Comparison of ENCODE assay signal across 24 mouse cellular contexts in the genomic region with DNA sequence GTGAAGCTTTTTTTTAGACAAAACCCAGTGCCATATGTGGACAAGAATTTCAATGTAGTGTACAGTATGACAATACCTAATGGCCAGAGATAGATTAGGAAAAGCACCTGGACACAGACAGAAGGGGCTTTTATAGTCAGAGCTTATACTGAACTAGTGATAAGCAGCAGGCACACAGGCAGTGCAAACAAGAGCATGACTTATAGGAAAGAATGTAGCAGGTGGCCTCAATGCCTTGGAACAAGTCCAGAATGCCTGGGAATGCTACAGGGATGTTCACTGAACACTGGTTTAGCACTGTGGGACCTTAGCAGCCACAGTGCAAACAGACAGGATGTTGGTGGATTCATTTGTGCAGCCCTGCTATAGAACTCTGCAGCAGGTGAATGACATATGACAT. TPM values are rescaled to one million over a fixed set of nuclear protein-coding genes. Genes with fewer than 3 reads are reported as not detected.
DNase-seq lines count a peak whose midpoint lies in the region; ATAC-seq and TF ChIP-seq lines count a peak whose summit lies in the region.
"Had no signal": no experiment of that assay in that cellular context is flagged by ENCODE, and none has a peak within 500 bp of the region (broad histone marks: within the 10 kb centered on the region; RNA-seq: fewer than 3 reads in every experiment).

No protein-coding gene starts in this region.

- H3K27me3 ChIP-seq in heart, embryonic 13.5 days (replicated peaks): no peaks in the 10 kb centered on the region
- H3K27me3 ChIP-seq in intestine, embryonic 15.5 days (replicated peaks): no peaks in the 10 kb centered on the region
- no peaks in the 10 kb centered on the region for H3K27me3 ChIP-seq in intestine, postnatal 0 days (replicated peaks; ENCODE audit: control insufficient read depth, insufficient read depth, low read length)
- no peaks in the 10 kb centered on the region for H3K27me3 ChIP-seq in stomach, embryonic 14.5 days (ENCODE audit: control insufficient read depth, insufficient read depth, low read length)
- H3K27me3 ChIP-seq: hindbrain, embryonic 12.5 days; kidney, embryonic 15.5 days; limb, embryonic 13.5 days; liver, embryonic 15.5 days; midbrain, embryonic 13.5 days; neural tube, embryonic 13.5 days; Patski had no signal

- 0 out of 2 replicates have a peak, but pooled peaks cover 4% of the 10 kb centered on the region for H3K9me3 ChIP-seq in heart, embryonic 13.5 days
- no peaks in the 10 kb centered on the region for H3K9me3 ChIP-seq in intestine, embryonic 15.5 days
- H3K9me3 ChIP-seq in intestine, postnatal 0 days (ENCODE audit: control insufficient read depth): no peaks in the 10 kb centered on the region
- H3K9me3 ChIP-seq in stomach, embryonic 14.5 days (ENCODE audit: control insufficient read depth, low read depth, low read length): no peaks in the 10 kb centered on the region
- H3K9me3 ChIP-seq: forebrain, embryonic 10.5 days; hindbrain, embryonic 12.5 days; kidney, embryonic 15.5 days; limb, embryonic 13.5 days; liver, embryonic 15.5 days; midbrain, embryonic 13.5 days; neural tube, embryonic 13.5 days had no signal

- peaks cover 10% of the 10 kb centered on the region for H3K4me1 ChIP-seq in heart, embryonic 13.5 days
- H3K4me1 ChIP-seq in intestine, embryonic 15.5 days (replicated peaks): no peaks in the 10 kb centered on the region
- no peaks in the 10 kb centered on the region for H3K4me1 ChIP-seq in intestine, postnatal 0 days (replicated peaks; ENCODE audit: control insufficient read depth, insufficient read depth, low read length)
- no peaks in the 10 kb centered on the region for H3K4me1 ChIP-seq in stomach, embryonic 14.5 days (ENCODE audit: control insufficient read depth, insufficient read depth, low read length)
- H3K4me1 ChIP-seq: forebrain, embryonic 10.5 days; hindbrain, embryonic 12.5 days; kidney, embryonic 15.5 days; limb, embryonic 13.5 days; liver, embryonic 15.5 days; midbrain, embryonic 13.5 days; neural tube, embryonic 13.5 days had no signal

- intact Hi-C loops in heart, postnatal 36 days (cut with DNase I): no loop called here
- intact Hi-C loops in left cerebral cortex, adult 2 months (cut with DNase I): loop anchor here (10.0 kb wide), 1 partner anchor 1728 kb away; no protein-coding TSS in a partner anchor

- no peak overlapping the region for H3K4me2 ChIP-seq in heart, embryonic 13.5 days
- no peak overlapping the region for H3K4me2 ChIP-seq in intestine, embryonic 15.5 days (replicated peaks)
- no peak overlapping the region for H3K4me2 ChIP-seq in intestine, postnatal 0 days (replicated peaks; ENCODE audit: low read depth)
- no peak overlapping the region for H3K4me2 ChIP-seq in stomach, embryonic 14.5 days (replicated peaks; ENCODE audit: low read depth, low read length)
- H3K4me2 ChIP-seq: hindbrain, embryonic 12.5 days; kidney, embryonic 15.5 days; limb, embryonic 13.5 days; liver, embryonic 15.5 days; midbrain, embryonic 13.5 days; neural tube, embryonic 13.5 days had no signal

- no peak for TF ChIP-seq CTCF in intestine, postnatal 0 days (IDR thresholded peaks at IDR 0.05; ENCODE audit: low read depth)
- no peak for TF ChIP-seq CTCF in left cerebral cortex, adult 2 months (IDR thresholded peaks at IDR 0.05)

- no peak overlapping the region for H3K4me3 ChIP-seq in heart, embryonic 13.5 days
- no peak overlapping the region for H3K4me3 ChIP-seq in intestine, embryonic 15.5 days (replicated peaks)
- no peak overlapping the region for H3K4me3 ChIP-seq in intestine, postnatal 0 days (ENCODE audit: low read depth, low read length)
- H3K4me3 ChIP-seq in stomach, embryonic 14.5 days (ENCODE audit: low read depth, low read length): no peak overlapping the region
- no peak overlapping the region for H3K4me3 ChIP-seq in left cerebral cortex, adult 2 months
- H3K4me3 ChIP-seq: forebrain, embryonic 10.5 days; gastrocnemius, adult 2 months; hindbrain, embryonic 12.5 days; kidney, embryonic 15.5 days; limb, embryonic 13.5 days; liver, embryonic 15.5 days; midbrain, embryonic 13.5 days; neural tube, embryonic 13.5 days had no signal

- peaks cover 98% of the 10 kb centered on the region for H3K36me3 ChIP-seq in heart, embryonic 13.5 days
- peaks cover 30% of the 10 kb centered on the region for H3K36me3 ChIP-seq in intestine, embryonic 15.5 days
- H3K36me3 ChIP-seq in intestine, postnatal 0 days (ENCODE audit: control insufficient read depth, insufficient read depth): peaks cover 73% of the 10 kb centered on the region
- peaks cover 57% of the 10 kb centered on the region for H3K36me3 ChIP-seq in stomach, embryonic 14.5 days (ENCODE audit: control insufficient read depth, insufficient read depth, low read length)

- ATAC-seq in heart, embryonic 13.5 days (ENCODE audit: extremely low read depth, insufficient number of reproducible peaks, low FRiP score, low TSS enrichment): no peak
- ATAC-seq in intestine, embryonic 15.5 days: peak; percentile 63
- ATAC-seq in intestine, postnatal 0 days: no peak
- peak; percentile 61; the same call in 1 of the 2 replicates for ATAC-seq in stomach, embryonic 14.5 days (ENCODE audit: insufficient number of reproducible peaks, insufficient read depth, low FRiP score, low read depth)
- ATAC-seq: inflammation-experienced regulatory T-cells, adult 6 months; lung, postnatal 0 days; midbrain, embryonic 13.5 days; Patski had no signal

- H3K9ac ChIP-seq in heart, embryonic 13.5 days: no peak overlapping the region
- no peak overlapping the region for H3K9ac ChIP-seq in intestine, embryonic 15.5 days
- H3K9ac ChIP-seq in intestine, postnatal 0 days (ENCODE audit: low read depth, low read length): no peak overlapping the region
- no peak overlapping the region for H3K9ac ChIP-seq in stomach, embryonic 14.5 days (replicated peaks; ENCODE audit: low read depth, low read length)
- H3K9ac ChIP-seq: hindbrain, embryonic 12.5 days; kidney, embryonic 15.5 days; limb, embryonic 13.5 days; liver, embryonic 15.5 days; midbrain, embryonic 13.5 days; neural tube, embryonic 13.5 days had no signal

- DNase-seq in cerebellum, adult 11-12 months: peak; percentile 10
- DNase-seq in cerebellum, adult 8-10 months: no peak
- DNase-seq in heart, postnatal 36 days: no peak
- no peak for DNase-seq in left cerebral cortex, adult 2 months (ENCODE audit: extremely low spot score in 1 of 2, low spot score in 2 of 2)
- DNase-seq: adrenal gland, postnatal 14 days; embryo, embryonic 11 days; gastrocnemius, adult 2 months; kidney, postnatal 4 days; layer of hippocampus, adult 9-11 months; thymus, adult 2 months had no signal

- H3K27ac ChIP-seq in heart, embryonic 13.5 days (replicated peaks): peak overlapping the region; percentile 58
- no peak overlapping the region for H3K27ac ChIP-seq in intestine, embryonic 15.5 days
- no peak overlapping the region for H3K27ac ChIP-seq in intestine, postnatal 0 days (ENCODE audit: low read depth, low read length)
- H3K27ac ChIP-seq in stomach, embryonic 14.5 days (ENCODE audit: low read length): no peak overlapping the region
- no peak overlapping the region for H3K27ac ChIP-seq in left cerebral cortex, adult 2 months
- H3K27ac ChIP-seq: forebrain, embryonic 10.5 days; gastrocnemius, adult 2 months; hindbrain, embryonic 12.5 days; kidney, embryonic 15.5 days; limb, embryonic 13.5 days; liver, embryonic 15.5 days; midbrain, embryonic 13.5 days; neural tube, embryonic 13.5 days had no signal

RNA-seq across cellular contexts. Expression of gene Sec23ip, which starts 22.0 kb away (rescaled TPM):
- polyA plus RNA-seq in heart, embryonic 13.5 days (2015; fragmentation: Nextera tagmentation; extraction: Ambion mirVana): 30.7 and 31.4 TPM in 2 replicates
- 10 to 100 TPM; 27.3 to 29.0 TPM for total RNA-seq in heart, postnatal 36 days (2021)
- 29.9 and 31.6 TPM in 2 replicates for polyA plus RNA-seq in intestine, embryonic 15.5 days (2015; fragmentation: Nextera tagmentation; extraction: Ambion mirVana)
- 15.3 and 17.2 TPM in 2 replicates for polyA plus RNA-seq in intestine, postnatal 0 days (2015; fragmentation: Nextera tagmentation; extraction: Ambion mirVana)
- polyA plus RNA-seq in stomach, embryonic 14.5 days (2014; fragmentation: Nextera tagmentation; extraction: Ambion mirVana): 32.2 and 33.5 TPM in 2 replicates
- total RNA-seq in left cerebral cortex, adult 2 months (2021): 10 to 100 TPM; 44.6 to 46.1 TPM

RNA-seq across cellular contexts. Expression of gene Mcmbp, which starts 26.4 kb away (rescaled TPM):
- polyA plus RNA-seq in heart, embryonic 13.5 days (2015; fragmentation: Nextera tagmentation; extraction: Ambion mirVana): 37.7 and 39.8 TPM in 2 replicates
- 10 to 100 TPM; 21.5 to 26.0 TPM for total RNA-seq in heart, postnatal 36 days (2021)
- 53.4 and 57.9 TPM in 2 replicates for polyA plus RNA-seq in intestine, embryonic 15.5 days (2015; fragmentation: Nextera tagmentation; extraction: Ambion mirVana)
- polyA plus RNA-seq in intestine, postnatal 0 days (2015; fragmentation: Nextera tagmentation; extraction: Ambion mirVana): 25.0 and 26.5 TPM in 2 replicates
- polyA plus RNA-seq in stomach, embryonic 14.5 days (2014; fragmentation: Nextera tagmentation; extraction: Ambion mirVana): 76.7 and 77.5 TPM in 2 replicates
- 10 to 100 TPM; 24.3 to 25.2 TPM for total RNA-seq in left cerebral cortex, adult 2 months (2021)

Comparison
In these comparisons a context has a peak if more than half of its experiments do, and no peak if none do; other contexts are left out.
1. ATAC-seq: peak in intestine, embryonic 15.5 days (single experiment) and stomach, embryonic 14.5 days (single experiment); none in heart, embryonic 13.5 days (single experiment) and intestine, postnatal 0 days (single experiment).